Mouse (Mus musculus) thymus, postnatal 10 days (tissue): ENCODE measurements around the gene Gbp3.

ENCODE experiments used
- DNase-seq, 2 experiments: peaks; one replicate each; pipeline ENCODE4 v3.0.0; 2021; ENCODE audit warnings: low spot score in 2 of 2

Gbp3 gene

DNA sequence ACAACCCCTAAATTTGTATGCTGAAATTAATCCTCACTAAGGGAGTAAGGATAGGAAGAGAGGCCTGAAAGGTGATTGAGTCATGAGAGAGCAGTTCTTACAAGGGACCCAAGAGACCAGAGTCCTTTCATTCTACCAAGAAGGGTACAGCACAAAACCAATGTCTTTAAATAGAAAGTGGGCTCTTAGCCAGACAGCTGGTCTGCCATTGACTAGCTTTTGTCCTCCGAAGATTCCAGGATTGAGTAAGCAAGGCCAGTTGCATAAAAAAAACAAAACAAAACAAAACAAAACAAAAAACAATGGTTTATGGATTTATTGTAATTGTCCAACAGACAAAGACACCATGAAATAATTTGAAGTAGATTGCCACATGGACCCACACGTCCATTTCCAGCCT lies 29.1 kb downstream of the Gbp3 start:
- DNase-seq, result no peak

DNA sequence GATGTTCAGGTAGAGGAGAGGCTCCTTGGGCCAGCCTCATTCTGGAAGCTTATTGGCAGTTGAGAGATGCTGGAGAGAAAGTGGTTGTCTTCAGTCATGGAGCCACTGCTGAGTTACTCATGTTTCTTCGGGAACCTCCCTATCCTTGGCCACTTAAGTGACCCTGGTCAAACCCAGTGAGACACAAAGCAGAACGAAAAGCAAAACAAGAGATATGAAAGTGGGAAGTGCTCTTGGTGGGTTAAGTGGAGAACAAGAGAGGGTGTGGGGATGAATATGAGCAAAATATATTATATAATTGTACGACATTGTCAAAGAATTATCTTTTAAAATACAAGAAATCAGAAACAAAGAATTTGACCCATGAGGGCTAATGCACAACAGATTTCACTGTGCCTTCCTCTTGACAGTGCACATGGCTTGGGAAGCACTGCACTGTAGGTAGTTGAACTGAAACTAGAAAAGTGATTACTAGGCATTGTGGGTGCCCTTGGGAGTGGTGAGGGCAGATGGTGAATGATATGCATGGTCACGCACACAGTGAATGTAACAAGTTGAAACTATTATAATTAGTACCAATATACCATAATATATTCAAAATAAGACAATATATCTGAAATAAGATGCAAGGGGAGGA lies 30.7 kb downstream of the Gbp3 start:
- no peak for DNase-seq

DNA sequence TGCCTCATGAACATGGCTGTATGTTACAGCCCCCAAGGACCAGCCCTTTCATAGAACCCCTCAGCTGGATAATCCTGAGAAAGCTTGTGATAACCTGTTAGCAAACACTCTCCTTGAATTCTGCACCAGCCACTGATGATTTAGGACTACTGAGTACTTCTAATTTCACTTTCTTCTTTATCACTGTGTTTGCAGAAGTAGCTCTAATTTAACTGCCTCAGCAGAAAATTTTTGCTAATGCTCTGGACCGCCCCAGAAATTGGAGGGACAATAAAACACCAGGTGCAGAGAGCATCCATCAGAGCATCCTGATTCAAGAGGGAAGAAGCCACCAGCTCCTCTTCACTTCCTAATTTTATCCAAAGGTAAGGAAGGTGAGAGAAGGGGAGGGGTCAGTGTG lies 34.7 kb downstream of the Gbp3 start, which contains the start of gene Gbp2b:
TSS of gene Gbp2b (plus strand) at position 301 of the 400 bp plus-strand sequence.
- no peak for DNase-seq

DNA sequence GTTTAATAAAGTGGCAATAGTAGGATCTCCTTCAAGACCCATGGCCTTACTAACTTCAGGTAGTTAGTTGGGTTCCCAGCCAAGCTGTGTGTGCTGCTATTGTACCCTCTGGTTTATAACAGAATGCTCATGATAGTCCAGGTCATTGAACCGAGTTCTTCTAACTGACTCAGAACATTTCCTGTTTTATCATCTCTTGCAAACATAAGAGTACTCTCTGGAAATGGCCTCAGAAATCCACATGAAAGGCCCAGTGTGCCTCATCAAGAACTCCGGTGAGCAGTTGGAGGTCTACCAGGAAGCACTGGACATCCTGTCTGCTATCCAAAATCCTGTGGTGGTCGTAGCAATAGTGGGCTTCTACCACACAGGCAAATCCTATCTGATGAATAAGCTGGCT lies 38.1 kb downstream of the Gbp3 start:
- no peak for DNase-seq

DNA sequence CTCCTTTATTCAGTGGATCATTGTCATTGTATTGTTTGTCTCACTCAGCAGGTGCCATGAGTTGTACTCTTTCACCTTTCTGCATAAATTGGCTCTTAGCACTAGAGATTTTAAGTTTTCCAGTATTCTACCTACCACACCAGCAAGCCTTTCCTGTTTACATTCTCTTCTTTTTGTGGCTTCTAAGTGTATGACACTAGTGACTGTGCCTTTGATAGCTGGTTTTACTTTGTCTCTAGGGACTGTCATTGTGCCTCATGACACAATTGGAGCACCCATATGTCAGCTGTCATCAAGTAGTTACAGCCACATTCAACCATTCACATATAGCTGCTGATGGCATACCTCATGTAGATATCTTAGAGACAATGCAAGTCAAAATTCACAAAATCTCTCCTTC lies 41.8 kb downstream of the Gbp3 start:
- DNase-seq, result no peak

DNA sequence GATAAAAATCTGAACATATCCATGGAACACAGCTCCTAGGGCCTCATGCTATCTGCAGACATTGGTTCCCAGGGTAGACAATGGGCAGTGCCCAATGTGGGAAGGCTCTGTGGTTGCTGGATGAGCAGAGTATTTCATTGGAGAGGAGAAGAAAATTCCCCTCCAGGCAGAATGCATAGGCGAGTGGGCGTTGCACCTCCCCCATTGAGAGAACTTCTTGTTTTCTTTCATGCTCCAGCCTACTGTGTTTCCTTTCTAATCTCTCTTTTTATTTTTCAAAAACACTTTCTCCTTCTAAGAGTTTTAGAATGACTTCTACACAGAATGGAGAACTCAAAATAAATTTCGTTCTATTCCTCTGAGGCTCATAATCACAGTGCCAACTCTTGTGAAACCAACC lies 58.8 kb downstream of the Gbp3 start:
- DNase-seq, result no peak

DNA sequence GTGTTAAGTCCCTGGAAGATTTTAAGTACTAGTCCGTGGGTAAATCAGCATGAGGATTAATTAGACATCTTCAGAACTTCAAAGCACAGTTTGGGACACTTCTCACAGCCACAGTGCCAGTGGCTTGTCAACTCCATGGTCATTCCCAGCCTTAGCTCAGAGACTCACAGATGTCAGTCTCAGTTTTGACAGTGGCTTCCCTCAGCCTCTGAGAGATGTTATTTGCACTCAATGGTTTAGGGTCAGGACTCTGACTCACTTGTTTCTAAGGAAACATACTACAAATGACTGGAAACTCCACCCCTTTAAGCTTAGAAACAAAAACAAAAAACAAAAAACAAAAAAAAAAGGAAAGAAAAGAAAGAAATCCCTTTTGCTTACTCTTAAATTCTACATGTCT lies 59.8 kb downstream of the Gbp3 start:
- DNase-seq, result peak in 1 of 2 experiments; percentile 6

DNA sequence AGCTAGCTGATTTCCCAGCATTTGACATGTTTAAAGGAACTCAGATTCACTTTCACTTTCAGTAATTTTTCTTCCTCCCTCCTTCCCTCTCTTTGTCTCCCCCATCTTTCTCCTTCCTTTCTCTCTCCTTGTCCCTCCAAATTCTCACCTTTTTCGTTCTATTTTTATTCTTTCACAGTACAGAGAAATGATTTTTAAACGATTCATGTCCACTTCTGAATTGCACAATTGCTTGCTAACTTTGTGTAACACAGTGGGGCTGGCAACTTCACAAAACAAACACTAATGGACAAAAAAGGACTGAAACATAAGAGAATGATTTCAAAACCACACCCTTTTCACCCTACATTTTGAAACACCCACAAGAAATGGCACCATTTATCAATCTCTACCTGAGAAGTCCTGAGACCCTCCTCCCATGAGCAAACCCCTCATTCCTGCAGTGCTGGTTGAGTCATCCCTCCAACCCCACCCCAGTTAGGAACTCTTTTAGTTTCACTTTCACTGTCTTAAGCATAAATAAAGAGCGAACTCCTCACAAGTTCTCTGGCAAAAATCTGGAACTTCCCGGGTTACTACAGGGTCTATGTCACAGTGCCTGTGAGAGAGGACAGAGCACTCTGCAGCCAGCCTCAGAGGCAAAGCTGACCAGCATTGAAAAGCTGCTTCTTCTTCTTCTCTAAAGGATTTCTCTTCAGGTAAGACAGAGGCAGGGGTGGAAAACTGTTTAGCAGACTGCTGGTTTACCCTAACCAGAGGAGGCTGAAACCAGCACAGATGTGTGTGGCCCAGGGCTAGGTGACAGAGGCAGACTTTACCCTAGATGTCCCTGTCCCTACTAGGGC lies 60.5 kb downstream of the Gbp3 start, which contains the start of gene Gbp2:
TSS of gene Gbp2 (plus strand) at position 492 of the 845 bp plus-strand sequence.
- peak; percentile 7 to 24 for DNase-seq

DNA sequence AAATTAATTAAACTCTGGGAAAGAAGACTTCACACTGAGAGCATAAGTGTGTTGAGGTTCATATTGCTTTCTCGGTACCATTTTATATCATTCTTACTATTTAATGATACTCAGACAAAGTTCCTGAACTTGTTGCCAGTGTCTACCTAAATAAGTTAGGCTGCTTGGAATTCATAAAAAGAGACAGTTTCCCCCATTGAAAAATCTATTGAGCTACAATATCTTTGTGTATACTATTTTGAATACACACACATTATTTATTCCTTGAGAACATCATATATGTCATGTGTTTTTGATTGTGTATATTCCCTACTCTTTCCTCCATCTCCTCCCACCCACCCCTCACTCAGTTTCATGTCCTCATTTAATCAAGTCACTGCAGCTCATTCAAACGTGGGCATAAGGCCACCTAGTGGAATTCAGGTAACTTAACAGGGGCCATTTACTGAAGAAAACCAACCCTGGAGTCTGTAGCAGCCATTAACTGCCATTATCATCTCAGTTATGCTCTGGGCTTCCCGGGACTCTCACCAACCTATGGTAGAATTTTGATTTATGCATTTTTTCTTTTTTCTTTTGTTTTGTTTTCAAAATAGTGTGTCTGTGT lies 61.2 kb downstream of the Gbp3 start:
- peak in 1 of 2 experiments; percentile 13 for DNase-seq
